Mouse (Mus musculus) megakaryocyte progenitor cell, adult 5-6 weeks (primary cell): Measurements from ENCODE around the gene Ncf2. TPM values are rescaled to one million over a fixed set of nuclear protein-coding genes. Genes with fewer than 3 reads are reported as not detected.
A peak's percentile ranks its signal among the peaks of the same experiment; 100 is the strongest.

Source experiments
- ATAC-seq: replicated peaks from 2 replicates; pipeline ENCODE4 v1.8.0; 2016; ENCODE audit warnings: mild to moderate bottlenecking, moderate TSS enrichment, inconsistent platforms; ENCODE audit not compliant: poor library complexity
- total RNA-seq, 2 experiments: library from RNA; stranded (forward) in 1 of 2; stranded (reverse) in 1 of 2; fragments of 157-497, 149-512 nt in 1 of 2; fragments of 200-1000 nt in 1 of 2; gene quantifications; 2 replicates each; pipeline versions ENCODE4 v1.2.3 to v1.2.4; 2015 to 2017

The Ncf2 gene
- total RNA-seq, 2 experiments from 2014 or later = 85.0 to 119 TPM

- ATAC-seq = no peak
Measured at GRCm38 (mm10) chr1:152828637-152829355, 28.8 kb downstream of the Ncf2 start.

- no peak for ATAC-seq
Measured at GRCm38 (mm10) chr1:152830054-152830453, 30.1 kb downstream of the Ncf2 start.

GRCm38 (mm10) chr1:152831003-152831402, 31.0 kb downstream of the Ncf2 start:
- no peak for ATAC-seq

- ATAC-seq = no peak
Measured at GRCm38 (mm10) chr1:152831619-152832018, 31.6 kb downstream of the Ncf2 start.

- peak; percentile 78 for ATAC-seq
Measured at GRCm38 (mm10) chr1:152832316-152832715, 32.3 kb downstream of the Ncf2 start.

GRCm38 (mm10) chr1:152835061-152835460, 35.1 kb downstream of the Ncf2 start:
- no peak for ATAC-seq

- peak; percentile 43 for ATAC-seq
Measured at GRCm38 (mm10) chr1:152838026-152838702, 38.2 kb downstream of the Ncf2 start.

GRCm38 (mm10) chr1:152838841-152839240, 38.8 kb downstream of the Ncf2 start:
- ATAC-seq = no peak

- no peak for ATAC-seq
Measured at GRCm38 (mm10) chr1:152840343-152840742, 40.3 kb downstream of the Ncf2 start.

- no peak for ATAC-seq
Measured at GRCm38 (mm10) chr1:152841057-152841456, 41.1 kb downstream of the Ncf2 start.

- no peak for ATAC-seq
Measured at GRCm38 (mm10) chr1:152844634-152845033, 44.6 kb downstream of the Ncf2 start.

GRCm38 (mm10) chr1:152845211-152845730, 45.3 kb downstream of the Ncf2 start:
- no peak for ATAC-seq

GRCm38 (mm10) chr1:152846856-152847255, 46.9 kb downstream of the Ncf2 start:
- no peak for ATAC-seq

GRCm38 (mm10) chr1:152869901-152870300, 69.9 kb downstream of the Ncf2 start:
- ATAC-seq = no peak

GRCm38 (mm10) chr1:152871031-152871430, 71.0 kb downstream of the Ncf2 start:
- ATAC-seq = no peak

Other genes starting within 250 kb of the Ncf2 start
- gene Apobec4, start 49.6 kb upstream of the Ncf2 start, total RNA-seq (2015) = not detected in 2 replicates
- not detected in 2 replicates for gene Apobec4, start 49.6 kb upstream of the Ncf2 start, total RNA-seq (2017)
- 1.3 and 1.6 TPM in 2 replicates for gene Rgl1, start 33.8 kb upstream of the Ncf2 start, total RNA-seq (2015)
- gene Rgl1, start 33.8 kb upstream of the Ncf2 start, total RNA-seq (2017) = 1.4 and 2.7 TPM in 2 replicates
- gene Arpc5, start 33.7 kb upstream of the Ncf2 start, total RNA-seq (2015) = 264 and 298 TPM in 2 replicates
- 127 and 137 TPM in 2 replicates for gene Arpc5, start 33.7 kb upstream of the Ncf2 start, total RNA-seq (2017)
- 93.7 and 94.2 TPM in 2 replicates for gene Smg7, start 102.5 kb downstream of the Ncf2 start, total RNA-seq (2015)
- 21.4 and 21.8 TPM in 2 replicates for gene Smg7, start 102.5 kb downstream of the Ncf2 start, total RNA-seq (2017)
- 0.20 TPM in 1 of 2 replicates, not detected in the other for gene Nmnat2, start 154.8 kb downstream of the Ncf2 start, total RNA-seq (2015)
- 0.21 TPM in 1 of 2 replicates, not detected in the other for gene Nmnat2, start 154.8 kb downstream of the Ncf2 start, total RNA-seq (2017)